Mouse (Mus musculus) induced T-regulatory cell, adult 2 months (primary cell): Measurements from ENCODE around the gene Ppm1a.

Experiments
- DNase-seq: peaks from one replicate; pipeline ENCODE4 v3.0.0-alpha.2; 2012; ENCODE audit warnings: low read depth

The Ppm1a gene

GRCm38 (mm10) chr12:72825656-72826055, 68.4 kb downstream of the Ppm1a start:
- DNase-seq = no peak

GRCm38 (mm10) chr12:72828846-72829556, 71.7 kb downstream of the Ppm1a start:
- no peak for DNase-seq

GRCm38 (mm10) chr12:72829777-72830176, 72.5 kb downstream of the Ppm1a start:
- no peak for DNase-seq

GRCm38 (mm10) chr12:72830317-72830716, 73.1 kb downstream of the Ppm1a start:
- no peak for DNase-seq

- DNase-seq = no peak
Observed at GRCm38 (mm10) chr12:72831711-72832432, 74.6 kb downstream of the Ppm1a start.

- DNase-seq = peak; percentile 52
Observed at GRCm38 (mm10) chr12:72834773-72835517, 77.7 kb downstream of the Ppm1a start.

GRCm38 (mm10) chr12:72835518-72836015, 78.3 kb downstream of the Ppm1a start:
- DNase-seq = peak; percentile 53

GRCm38 (mm10) chr12:72837302-72837701, 80.0 kb downstream of the Ppm1a start:
- DNase-seq = no peak

GRCm38 (mm10) chr12:72841500-72841899, 84.2 kb downstream of the Ppm1a start:
- no peak for DNase-seq

- peak; percentile 50 for DNase-seq
Observed at GRCm38 (mm10) chr12:72843135-72843534, 85.9 kb downstream of the Ppm1a start.

GRCm38 (mm10) chr12:72843555-72843954, 86.3 kb downstream of the Ppm1a start:
- DNase-seq = peak; percentile 31

- DNase-seq = peak; percentile 91
Observed at GRCm38 (mm10) chr12:72843973-72844620, 86.8 kb downstream of the Ppm1a start.

- DNase-seq = no peak
Observed at GRCm38 (mm10) chr12:72845946-72846345, 88.7 kb downstream of the Ppm1a start.

GRCm38 (mm10) chr12:72847725-72848124, 90.5 kb downstream of the Ppm1a start:
- DNase-seq = peak; percentile 85
